Mouse (Mus musculus) midbrain, postnatal 0 days (tissue): ENCODE measurements at regions not wholly inside any gene's neighbourhood (a gene's known extent, or its start where the extent isn't known, plus 50 kb on each side); places are given as distances from the start of the nearest gene placed in this dataset.

Experiments used
- ATAC-seq: fragments of 200-750 bp; cut with Nextera tagmentation; 2 replicates; pipeline ENCODE4 v1.8.0; 2017; ENCODE audit warnings: moderate number of reproducible peaks, mild to moderate bottlenecking, moderate TSS enrichment, moderate library complexity; ENCODE audit not compliant: low FRiP score
- DNase-seq: peaks from one replicate; pipeline ENCODE4 v3.0.0-alpha.2; 2015; ENCODE audit warnings: low spot score
- H3K27ac ChIP-seq: fragments of 300-500 bp; sonication (generic); 2 replicates; pipeline ENCODE4 v1.5.1; 2014; ENCODE audit warnings: low read depth, mild to moderate bottlenecking, low read length, mixed read lengths
- H3K27me3 ChIP-seq: fragments of 300-500 bp; sonication (generic); 2 replicates; pipeline ENCODE4 v1.6.1; 2014; ENCODE audit warnings: low read length, control low read depth, mixed read lengths; ENCODE audit not compliant: insufficient read depth
- H3K36me3 ChIP-seq: fragments of 300-500 bp; sonication (generic); 2 replicates; pipeline ENCODE4 v1.6.1; 2014; ENCODE audit warnings: low read length, control low read depth, mixed read lengths; ENCODE audit not compliant: insufficient read depth
- H3K4me1 ChIP-seq: fragments of 300-500 bp; sonication (generic); 2 replicates; pipeline ENCODE4 v1.6.1; 2014; ENCODE audit warnings: mild to moderate bottlenecking, control low read depth, antibody characterized with exemption, low read length, mixed read lengths; ENCODE audit not compliant: insufficient read depth
- H3K4me2 ChIP-seq: fragments of 300-500 bp; sonication (generic); 2 replicates; pipeline ENCODE4 v1.6.1; 2014; ENCODE audit warnings: low read depth, mild to moderate bottlenecking, low read length, mixed read lengths; ENCODE audit not compliant: poor library complexity, severe bottlenecking
- H3K4me3 ChIP-seq: fragments of 300-500 bp; sonication (generic); 2 replicates; pipeline ENCODE4 v1.5.1; 2014; ENCODE audit warnings: low read depth, mild to moderate bottlenecking, low read length, moderate library complexity
- H3K9ac ChIP-seq: fragments of 300-500 bp; sonication (generic); replicated peaks from 2 replicates; pipeline ENCODE4 v1.6.1; 2014; ENCODE audit warnings: mild to moderate bottlenecking, low read length, moderate library complexity, mixed read lengths; ENCODE audit not compliant: poor library complexity, severe bottlenecking
- H3K9me3 ChIP-seq: fragments of 300-500 bp; sonication (generic); 2 replicates; pipeline ENCODE4 v1.6.1; 2016; ENCODE audit warnings: low read length, control low read depth
- CTCF ChIP-seq: IDR thresholded peaks from 2 replicates; pipeline ENCODE4 v1.5.1; 2016; ENCODE audit warnings: antibody characterized with exemption, mild to moderate bottlenecking
- WGBS: fragments of 180-500 bp; shearing (Covaris S2); extraction: QIAGEN DNeasy Blood & Tissue Kit; methylation state at CpG from one replicate; pipeline ENCODE4 v1.1.7; 2014; 5-methylcytosine and 5-hydroxymethylcytosine counted together

- no peak for ATAC-seq
- no peak overlapping the region for H3K4me3 ChIP-seq
- H3K9ac ChIP-seq: no peak overlapping the region
- no peaks in the 10 kb centered on the region for H3K27me3 ChIP-seq
- H3K9me3 ChIP-seq: no peaks in the 10 kb centered on the region
- H3K36me3 ChIP-seq: no peaks in the 10 kb centered on the region
- H3K4me2 ChIP-seq: no peak overlapping the region
- no peak overlapping the region for H3K27ac ChIP-seq
- no peak for TF ChIP-seq CTCF
- 59% methylated on average over 6 of the region's 6 CpGs for WGBS
- DNase-seq: no peak
- H3K4me1 ChIP-seq: no peaks in the 10 kb centered on the region
Measured at GRCm38 (mm10) chr2:147699524-147700081, 337.9 kb downstream of the Pax1 start.

GRCm38 (mm10) chr2:147691896-147692295 is 330.2 kb downstream of the Pax1 start:
- Histone ChIP-seq H3K9me3 (no peaks in the 10 kb centered on the region), H3K4me2 (no peak overlapping the region), H3K9ac (no peak overlapping the region), H3K4me3 (no peak overlapping the region), H3K4me1 (no peaks in the 10 kb centered on the region), H3K36me3 (no peaks in the 10 kb centered on the region), H3K27ac (no peak overlapping the region), H3K27me3 (no peaks in the 10 kb centered on the region)
- DNase-seq (no peak), ATAC-seq (no peak)
- TF ChIP-seq CTCF: no peak
- 93% methylated on average over 10 of the region's 10 CpGs for WGBS

- WGBS: 68% methylated on average over 15 of the region's 15 CpGs
- no peaks in the 10 kb centered on the region for H3K36me3 ChIP-seq
- no peaks in the 10 kb centered on the region for H3K4me1 ChIP-seq
- TF ChIP-seq CTCF: no peak
- H3K4me2 ChIP-seq: no peak overlapping the region
- no peaks in the 10 kb centered on the region for H3K9me3 ChIP-seq
- H3K9ac ChIP-seq: no peak overlapping the region
- no peaks in the 10 kb centered on the region for H3K27me3 ChIP-seq
- no peak for ATAC-seq
- DNase-seq: no peak
- H3K4me3 ChIP-seq: no peak overlapping the region
- H3K27ac ChIP-seq: no peak overlapping the region
Measured at GRCm38 (mm10) chr2:147690506-147691208, 328.9 kb downstream of the Pax1 start.

- Histone ChIP-seq H3K4me3 (no peak overlapping the region), H3K4me2 (no peak overlapping the region), H3K27ac (no peak overlapping the region), H3K4me1 (no peaks in the 10 kb centered on the region), H3K9ac (no peak overlapping the region), H3K9me3 (no peaks in the 10 kb centered on the region), H3K27me3 (no peaks in the 10 kb centered on the region), H3K36me3 (no peaks in the 10 kb centered on the region)
- no peak for ATAC-seq
- peak; percentile 54 for TF ChIP-seq CTCF
- 23% methylated on average over 6 of the region's 6 CpGs for WGBS
- peak; percentile 64 for DNase-seq
Measured at GRCm38 (mm10) chr2:147688742-147689141, 327.0 kb downstream of the Pax1 start.

GRCm38 (mm10) chr2:147656667-147657066 is 294.9 kb downstream of the Pax1 start:
- DNase-seq: peak; percentile 56
- Histone ChIP-seq H3K9ac (no peak overlapping the region), H3K4me1 (no peaks in the 10 kb centered on the region), H3K27ac (no peak overlapping the region), H3K36me3 (no peaks in the 10 kb centered on the region), H3K27me3 (no peaks in the 10 kb centered on the region), H3K4me2 (no peak overlapping the region), H3K4me3 (no peak overlapping the region), H3K9me3 (no peaks in the 10 kb centered on the region)
- ATAC-seq: no peak
- 27% methylated on average over 1 of the region's 1 CpGs for WGBS
- TF ChIP-seq CTCF: peak; percentile 80

- Histone ChIP-seq H3K27ac (no peak overlapping the region), H3K4me2 (no peak overlapping the region), H3K9me3 (no peaks in the 10 kb centered on the region), H3K4me1 (no peaks in the 10 kb centered on the region), H3K36me3 (no peaks in the 10 kb centered on the region), H3K9ac (no peak overlapping the region), H3K4me3 (no peak overlapping the region), H3K27me3 (no peaks in the 10 kb centered on the region)
- no peak for TF ChIP-seq CTCF
- ATAC-seq (no peak), DNase-seq (peak; percentile 34)
- WGBS: 59% methylated on average over 3 of the region's 3 CpGs
Measured at GRCm38 (mm10) chr2:147650229-147650628, 288.5 kb downstream of the Pax1 start.
